Mouse (Mus musculus) layer of hippocampus, adult 6 months (tissue): ENCODE measurements around the gene Syt17. TPM values are rescaled to one million over a fixed set of nuclear protein-coding genes. Genes with fewer than 3 reads are reported as not detected.

ENCODE experiments used
- long read RNA-seq, 2 experiments: library from polyadenylated mRNA; unstranded; transcript quantifications; one replicate each; pipeline ENCODE4 v2.0.0; 2019 to 2020
- polyA plus RNA-seq: library from polyadenylated mRNA; unstranded; fragments of <200 nt; fragmentation: Nextera tagmentation; gene quantifications from 2 replicates; pipeline ENCODE4 v1.2.3, GENCODE M21; 2021

Syt17 gene
- polyA plus RNA-seq: 53.5 and 55.3 TPM in 2 replicates
- long read RNA-seq, experiment 1, partial matches to known transcripts: 9 of 31 reads
- long read RNA-seq, experiment 1, other reads (novel, unspliced or antisense): 18 of 31 reads
- long read RNA-seq, experiment 2, transcript Syt17-202 (6 exons, 2,548 nt): major isoform, 18 of 136 reads
- long read RNA-seq, experiment 2, transcript Syt17-204 (8 exons, 2,957 nt): minor isoform, 7 of 136 reads
- long read RNA-seq, experiment 2, partial matches to known transcripts: 33 of 136 reads
- long read RNA-seq, experiment 2, other reads (novel, unspliced or antisense): 78 of 136 reads

DNA sequence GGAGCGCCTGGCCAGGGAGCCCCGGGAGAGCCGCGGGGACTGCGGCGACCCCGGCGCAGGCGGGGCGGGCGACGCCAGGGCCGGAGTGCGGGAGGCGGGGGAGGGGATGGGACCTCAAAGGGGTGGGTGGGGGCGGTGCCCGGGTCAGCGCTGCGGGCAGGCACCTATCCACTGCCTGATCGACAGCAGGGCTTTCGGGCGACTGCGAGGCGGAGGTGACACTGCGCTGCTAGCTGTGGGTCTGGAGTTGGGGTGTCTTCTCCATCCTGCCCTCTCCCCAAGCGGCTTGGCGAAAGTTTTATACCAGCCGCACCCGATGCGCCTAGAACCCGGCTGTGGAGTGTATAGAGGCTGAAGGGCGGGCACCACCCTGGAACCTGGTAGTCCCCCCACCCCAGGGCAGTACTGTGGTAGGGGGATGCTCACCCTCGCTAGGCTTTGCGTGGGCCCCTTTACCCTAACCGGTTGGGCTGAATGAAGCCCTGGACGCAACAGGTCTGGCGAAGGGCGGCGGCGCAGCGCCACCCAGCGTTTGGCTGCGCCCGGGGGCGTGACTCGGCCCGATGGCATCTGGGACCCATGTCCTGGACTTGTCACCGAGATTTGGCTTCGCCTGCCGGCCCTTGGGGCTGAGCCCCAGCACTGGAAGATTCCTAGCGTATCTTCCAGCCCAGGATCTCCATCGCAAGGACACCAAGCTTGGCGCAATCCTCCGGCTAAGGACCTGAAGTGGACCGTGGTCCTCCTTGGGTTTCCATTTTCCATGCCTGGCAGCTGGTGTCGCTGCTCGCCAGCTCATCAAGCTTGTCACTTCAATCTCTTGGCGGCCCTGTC is at the start of gene Syt17:
Syt17 (minus strand) TSS at position 89 of the 834 bp plus-strand sequence.

DNA sequence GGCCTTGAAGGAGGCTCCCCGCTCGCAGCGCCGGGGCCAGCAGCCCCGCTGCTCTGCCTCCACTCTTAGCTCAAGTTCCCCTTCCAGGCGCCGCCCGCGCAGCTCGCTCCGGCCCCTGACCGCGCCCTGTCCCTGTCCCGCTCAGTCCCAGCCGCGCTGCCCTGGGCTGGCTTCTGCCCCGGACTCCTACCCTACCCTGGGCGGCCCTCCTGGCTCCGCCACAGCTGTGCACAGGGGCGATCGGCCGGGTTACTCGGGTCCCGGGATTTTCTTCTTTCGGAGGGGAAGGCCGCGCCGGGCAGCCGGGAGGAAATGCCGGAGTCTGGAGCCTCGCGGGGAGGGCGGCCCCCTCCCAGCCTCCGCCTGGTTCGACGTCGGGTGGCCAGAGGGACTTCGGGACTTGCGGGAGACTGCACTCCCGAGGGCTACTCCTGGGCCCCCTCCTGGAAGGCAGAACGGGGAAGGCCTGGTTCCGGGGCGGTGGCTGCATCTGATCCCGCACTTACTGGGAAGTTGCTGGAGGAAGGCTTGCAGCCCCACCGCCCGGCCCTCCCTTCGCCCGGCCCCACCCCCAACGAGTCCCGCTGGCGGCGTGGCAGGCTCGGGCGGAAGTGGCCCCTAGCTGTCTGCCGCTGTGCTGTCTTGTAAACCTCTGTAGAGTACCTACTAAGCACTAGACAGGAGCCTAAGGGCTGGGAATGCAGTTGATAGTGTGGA is 43.6 kb upstream of the Syt17 start, which contains the start of gene Itpripl2:
Itpripl2 (minus strand) TSS at position 545 of the 717 bp plus-strand sequence.

Other genes with a start within 250 kb of the Syt17 start
- 6.8 and 7.7 TPM in 2 replicates for gene Smg1, start 204.6 kb downstream of the Syt17 start, polyA plus RNA-seq
- 0.11 and 0.33 TPM in 2 replicates for gene Itpripl2, start 43.8 kb upstream of the Syt17 start, polyA plus RNA-seq
- 133 and 139 TPM in 2 replicates for gene Coq7, start 85.1 kb upstream of the Syt17 start, polyA plus RNA-seq
- gene Tmc7, start 136.5 kb upstream of the Syt17 start, polyA plus RNA-seq: 2.9 and 3.6 TPM in 2 replicates
- gene Tmc5, start 149.1 kb upstream of the Syt17 start, polyA plus RNA-seq: 0.05 and 0.10 TPM in 2 replicates